Mouse (Mus musculus): ENCODE measurements around the gene Ccl28. TPM values are rescaled to one million over a fixed set of nuclear protein-coding genes. Genes with fewer than 3 reads are reported as not detected.
"Not testable (repeated sequence)": the region's sequence is repeated elsewhere in the genome, so short reads cannot be mapped to it uniquely, and the experiment has no call there.

Gene Ccl28
- 0.13 and 0.57 TPM in 2 replicates for polyA plus RNA-seq (2015; fragmentation: Nextera tagmentation; extraction: Ambion mirVana)

DNA sequence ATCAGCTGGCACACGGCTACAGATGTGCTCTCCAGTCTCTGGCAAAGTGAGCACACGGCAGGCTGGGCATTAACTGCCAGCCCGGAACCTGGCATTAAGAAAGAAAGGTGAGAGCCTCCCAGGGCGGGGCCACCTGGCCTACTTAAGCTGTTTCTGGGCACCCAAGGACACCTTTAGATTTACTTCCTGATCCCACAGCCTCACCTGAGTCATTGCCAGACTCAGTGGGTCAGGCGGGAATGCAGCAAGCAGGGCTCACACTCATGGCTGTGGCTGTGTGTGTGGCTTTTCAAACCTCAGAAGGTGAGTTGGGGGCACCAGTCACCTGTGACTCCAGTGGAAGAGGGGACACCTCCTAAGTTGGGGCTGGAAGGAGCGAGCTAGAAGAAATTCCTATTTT lies at the start of gene Ccl28:
Gene Ccl28 (plus strand): TSS at position 186 of the 400 bp plus-strand sequence.
- H3K36me3 ChIP-seq, result no peaks in the 10 kb centered on the region
- 86% methylated on average over 6 of the region's 6 CpGs for WGBS
- no peak within 1 kb of the TSS for H3K9ac ChIP-seq (replicated peaks)
- no peaks in the 10 kb centered on the region for H3K4me1 ChIP-seq (replicated peaks)
- ATAC-seq, result no peak
- H3K27ac ChIP-seq, result no peak within 1 kb of the TSS
- H3K9me3 ChIP-seq, result no peaks in the 10 kb centered on the region
- no peak within 1 kb of the TSS for H3K4me3 ChIP-seq (replicated peaks)
- no peaks in the 10 kb centered on the region for H3K27me3 ChIP-seq
- H3K4me2 ChIP-seq (replicated peaks), result no peak within 1 kb of the TSS

DNA sequence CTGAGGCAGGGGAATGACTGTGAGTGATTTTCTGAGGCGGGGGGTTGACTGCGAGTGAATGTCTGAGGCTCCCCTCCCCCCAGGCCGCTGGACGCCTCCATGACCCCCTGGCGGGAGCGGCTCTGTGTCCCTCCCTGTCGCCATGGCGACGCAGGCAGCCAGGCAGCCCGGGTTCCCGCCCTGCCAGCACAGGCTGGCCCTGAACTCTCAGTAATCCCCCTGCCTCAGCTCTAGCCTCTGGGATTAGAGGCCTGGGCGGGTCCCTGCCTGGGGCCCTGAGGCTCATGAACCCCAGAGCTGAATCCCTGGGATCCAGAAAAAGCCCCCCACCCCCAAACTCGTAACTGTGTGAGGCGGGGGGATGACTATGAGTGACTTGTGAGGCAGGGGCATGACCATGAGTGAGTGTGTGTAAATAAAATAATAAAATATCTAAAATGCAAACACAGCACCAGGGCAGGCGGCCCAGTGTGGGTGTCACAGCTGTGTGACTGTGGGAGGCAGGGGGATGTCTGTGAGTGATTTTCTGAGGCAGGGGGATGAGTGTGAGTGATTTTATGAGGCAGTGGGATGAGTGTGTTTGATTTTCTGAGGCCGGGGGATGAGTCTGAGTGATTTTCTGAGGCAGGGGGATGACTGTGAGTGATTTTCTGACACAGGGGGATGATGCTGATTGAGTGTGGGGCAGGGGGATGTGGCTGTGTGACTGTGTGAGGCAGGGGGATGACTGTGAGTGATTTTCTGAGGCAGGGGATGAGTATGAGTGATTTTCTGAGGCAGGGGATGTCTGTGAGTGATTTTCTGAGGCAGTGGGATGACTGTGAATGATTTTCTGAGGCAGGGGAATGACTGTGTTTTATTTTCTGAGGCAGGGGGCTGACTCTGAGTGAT lies 27.1 kb upstream of the Ccl28 start:
- WGBS, result 65% methylated on average over 16 of the region's 16 CpGs
- ATAC-seq, result peak; percentile 92
- not testable (repeated sequence) for H3K4me2 ChIP-seq (replicated peaks); H3K4me3 ChIP-seq (replicated peaks); H3K27me3 ChIP-seq; H3K9ac ChIP-seq (replicated peaks); H3K4me1 ChIP-seq (replicated peaks); H3K36me3 ChIP-seq; H3K27ac ChIP-seq
- peaks cover 21% of the 10 kb centered on the region for H3K9me3 ChIP-seq

DNA sequence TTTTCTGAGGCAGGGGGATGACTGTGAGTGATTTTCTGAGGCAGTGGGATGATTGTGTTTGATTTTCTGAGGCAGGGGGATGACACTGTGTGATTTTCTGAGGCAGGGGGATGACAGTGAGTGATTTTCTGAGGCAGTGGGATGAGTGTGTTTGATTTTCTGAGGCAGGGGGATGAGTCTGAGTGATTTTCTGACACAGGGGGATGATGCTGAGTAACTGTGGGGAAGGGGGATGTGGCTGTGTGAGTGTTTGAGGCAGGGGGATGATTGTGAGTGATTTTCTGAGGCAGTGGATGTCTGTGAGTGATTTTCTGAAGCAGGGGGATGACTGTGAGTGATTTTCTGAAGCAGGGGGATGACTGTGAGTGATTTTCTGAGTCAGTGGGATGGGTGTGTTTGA lies 25.2 kb upstream of the Ccl28 start:
- H3K27ac ChIP-seq; ATAC-seq; H3K4me3 ChIP-seq (replicated peaks); H3K4me1 ChIP-seq (replicated peaks); H3K36me3 ChIP-seq; H3K4me2 ChIP-seq (replicated peaks); H3K27me3 ChIP-seq; H3K9ac ChIP-seq (replicated peaks): not testable (repeated sequence)
- peaks cover 24% of the 10 kb centered on the region for H3K9me3 ChIP-seq

DNA sequence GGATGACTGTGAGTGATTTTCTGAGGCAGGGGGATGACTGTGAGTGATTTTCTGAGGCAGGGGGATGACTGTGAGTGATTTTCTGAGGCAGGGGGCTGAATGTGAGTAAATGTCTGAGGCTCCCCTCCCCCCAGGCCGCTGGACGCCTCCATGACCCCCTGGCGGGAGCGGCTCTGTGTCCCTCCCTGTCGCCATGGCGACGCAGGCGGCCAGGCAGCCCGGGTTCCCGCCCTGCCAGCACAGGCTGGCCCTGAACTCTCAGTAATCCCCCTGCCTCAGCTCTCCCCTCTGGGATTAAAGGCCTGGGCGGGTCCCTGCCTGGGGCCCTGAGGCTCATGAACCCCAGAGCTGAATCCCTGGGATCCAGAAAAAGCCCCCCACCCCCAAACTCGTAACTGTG lies 24.6 kb upstream of the Ccl28 start:
- H3K4me3 ChIP-seq (replicated peaks), result not testable (repeated sequence)

DNA sequence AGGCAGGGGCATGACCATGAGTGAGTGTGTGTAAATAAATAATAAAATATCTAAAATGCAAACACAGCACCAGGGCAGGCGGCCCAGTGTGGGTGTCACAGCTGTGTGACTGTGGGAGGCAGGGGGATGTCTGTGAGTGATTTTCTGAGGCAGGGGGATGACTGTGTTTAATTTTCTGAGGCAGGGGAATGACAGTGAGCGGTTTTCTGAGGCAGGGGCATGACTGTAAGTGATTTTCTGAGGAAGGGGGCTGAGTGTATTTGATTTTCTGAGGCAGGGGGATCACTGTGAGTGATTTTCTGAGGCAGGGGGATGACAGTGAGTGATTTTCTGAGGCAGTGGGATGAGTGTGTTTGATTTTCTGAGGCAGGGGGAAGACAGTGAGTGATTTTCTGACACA lies 24.1 kb upstream of the Ccl28 start:
- H3K36me3 ChIP-seq; H3K9ac ChIP-seq (replicated peaks); H3K4me2 ChIP-seq (replicated peaks); H3K4me1 ChIP-seq (replicated peaks); H3K4me3 ChIP-seq (replicated peaks); ATAC-seq; H3K27ac ChIP-seq; H3K27me3 ChIP-seq: not testable (repeated sequence)
- H3K9me3 ChIP-seq, result peaks cover 32% of the 10 kb centered on the region
- WGBS, result 71% methylated on average over 2 of the region's 2 CpGs

More for the DNA sequence above, 24.6 kb upstream of the Ccl28 start:
- not testable (repeated sequence) for H3K4me1 ChIP-seq (replicated peaks); H3K27me3 ChIP-seq; H3K27ac ChIP-seq; ATAC-seq; H3K9ac ChIP-seq (replicated peaks); H3K36me3 ChIP-seq; H3K4me2 ChIP-seq (replicated peaks)
- H3K9me3 ChIP-seq, result peaks cover 29% of the 10 kb centered on the region
- 76% methylated on average over 12 of the region's 12 CpGs for WGBS

DNA sequence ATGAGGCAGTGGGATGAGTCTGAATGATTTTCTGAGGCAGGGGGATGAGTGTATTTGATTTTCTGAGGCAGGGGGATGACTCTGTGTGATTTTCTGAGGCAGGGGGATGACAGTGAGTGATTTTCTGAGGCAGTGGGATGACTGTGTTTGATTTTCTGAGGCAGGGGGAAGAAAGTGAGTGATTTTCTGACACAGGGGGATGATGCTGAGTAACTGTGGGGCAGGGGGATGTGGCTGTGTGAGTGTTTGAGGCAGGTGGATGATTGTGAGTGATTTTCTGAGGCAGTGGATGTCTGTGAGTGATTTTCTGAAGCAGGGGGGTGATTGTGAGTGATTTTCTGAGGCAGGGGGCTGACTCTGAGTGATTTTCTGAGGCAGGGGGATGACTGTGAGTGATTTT lies 23.5 kb upstream of the Ccl28 start:
- H3K9me3 ChIP-seq, result peaks cover 36% of the 10 kb centered on the region
- H3K27ac ChIP-seq; ATAC-seq; H3K4me3 ChIP-seq (replicated peaks); H3K36me3 ChIP-seq; H3K9ac ChIP-seq (replicated peaks); H3K27me3 ChIP-seq; H3K4me1 ChIP-seq (replicated peaks); H3K4me2 ChIP-seq (replicated peaks): not testable (repeated sequence)

DNA sequence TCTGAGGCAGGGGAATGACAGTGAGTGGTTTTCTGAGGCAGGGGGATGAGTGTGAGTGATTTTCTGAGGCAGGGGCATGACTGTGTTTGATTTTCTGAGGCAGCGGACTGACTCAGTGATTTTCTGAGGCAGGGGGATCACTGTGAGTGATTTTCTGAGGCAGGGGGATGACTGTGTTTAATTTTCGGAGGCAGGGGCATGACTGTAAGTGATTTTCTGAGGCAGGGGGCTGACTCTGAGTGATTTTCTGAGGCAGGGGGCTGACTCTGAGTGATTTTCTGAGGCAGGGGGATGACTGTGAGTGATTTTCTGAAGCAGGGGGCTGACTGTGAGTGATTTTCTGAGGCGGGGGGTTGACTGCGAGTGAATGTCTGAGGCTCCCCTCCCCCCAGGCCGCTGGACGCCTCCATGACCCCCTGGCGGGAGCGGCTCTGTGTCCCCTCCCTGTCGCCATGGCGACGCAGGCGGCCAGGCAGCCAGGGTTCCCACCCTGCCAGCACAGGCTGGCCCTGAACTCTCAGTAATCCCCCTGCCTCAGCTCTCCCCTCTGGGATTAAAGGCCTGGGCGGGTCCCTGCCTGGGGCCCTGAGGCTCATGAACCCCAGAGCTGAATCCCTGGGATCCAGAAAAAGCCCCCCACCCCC lies 20.8 kb upstream of the Ccl28 start:
- H3K4me3 ChIP-seq (replicated peaks); H3K27ac ChIP-seq; H3K27me3 ChIP-seq; H3K4me1 ChIP-seq (replicated peaks); ATAC-seq; H3K9ac ChIP-seq (replicated peaks); H3K36me3 ChIP-seq; H3K4me2 ChIP-seq (replicated peaks): not testable (repeated sequence)
- H3K9me3 ChIP-seq, result peaks cover 23% of the 10 kb centered on the region
- 46% methylated on average over 13 of the region's 13 CpGs for WGBS

DNA sequence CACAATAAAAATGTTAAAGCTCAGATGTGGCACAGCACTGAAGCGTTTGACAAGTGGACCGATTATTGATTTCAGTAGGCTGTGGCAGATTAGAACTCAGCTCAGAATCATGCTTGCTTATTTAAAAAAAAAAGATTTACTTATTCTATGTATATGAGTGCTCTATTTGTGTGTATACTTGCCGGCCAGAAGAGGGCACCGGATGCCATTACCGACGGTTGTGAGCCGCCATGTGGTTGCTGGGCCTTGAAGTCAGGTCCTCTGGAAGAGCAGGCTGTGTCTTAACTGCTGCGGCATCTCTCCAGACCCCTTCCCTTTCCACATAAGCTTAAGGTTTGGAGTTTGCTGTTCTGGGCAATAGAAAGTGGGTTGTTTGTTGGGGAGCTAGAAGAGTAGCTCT lies 19.7 kb upstream of the Ccl28 start:
- H3K4me3 ChIP-seq (replicated peaks); H3K36me3 ChIP-seq; H3K27me3 ChIP-seq; H3K4me2 ChIP-seq (replicated peaks); H3K27ac ChIP-seq; H3K4me1 ChIP-seq (replicated peaks); H3K9ac ChIP-seq (replicated peaks): not testable (repeated sequence)
- peaks cover 17% of the 10 kb centered on the region for H3K9me3 ChIP-seq
- 0 out of 2 replicates have a peak, but pooled peaks have one; percentile 32 for ATAC-seq
- 96% methylated on average over 8 of the region's 8 CpGs for WGBS

DNA sequence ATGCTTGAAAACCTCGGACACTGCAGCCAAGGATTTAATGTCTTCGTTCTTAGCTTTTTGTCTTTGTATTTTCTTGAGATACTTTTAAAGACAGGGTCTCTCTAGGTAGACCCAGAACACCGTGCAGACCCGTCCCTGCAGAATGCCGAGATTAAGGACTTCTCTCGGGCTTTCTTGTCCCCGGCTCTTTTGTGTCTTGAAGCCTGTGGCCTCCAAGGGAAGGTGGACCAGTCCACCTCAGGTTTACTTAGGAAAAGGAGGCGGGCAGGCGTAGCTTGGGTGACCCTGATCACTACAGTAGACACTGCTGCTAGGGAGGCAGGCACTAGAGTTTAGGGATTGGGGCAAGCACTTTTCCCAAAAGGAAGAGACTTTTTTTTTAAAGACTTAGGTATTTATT lies 19.3 kb upstream of the Ccl28 start:
- H3K4me3 ChIP-seq (replicated peaks); H3K27ac ChIP-seq; H3K4me1 ChIP-seq (replicated peaks); H3K36me3 ChIP-seq; H3K27me3 ChIP-seq; H3K9ac ChIP-seq (replicated peaks); H3K4me2 ChIP-seq (replicated peaks): not testable (repeated sequence)
- ATAC-seq, result peak; percentile 22
- peaks cover 15% of the 10 kb centered on the region for H3K9me3 ChIP-seq
- 91% methylated on average over 8 of the region's 9 CpGs for WGBS

DNA sequence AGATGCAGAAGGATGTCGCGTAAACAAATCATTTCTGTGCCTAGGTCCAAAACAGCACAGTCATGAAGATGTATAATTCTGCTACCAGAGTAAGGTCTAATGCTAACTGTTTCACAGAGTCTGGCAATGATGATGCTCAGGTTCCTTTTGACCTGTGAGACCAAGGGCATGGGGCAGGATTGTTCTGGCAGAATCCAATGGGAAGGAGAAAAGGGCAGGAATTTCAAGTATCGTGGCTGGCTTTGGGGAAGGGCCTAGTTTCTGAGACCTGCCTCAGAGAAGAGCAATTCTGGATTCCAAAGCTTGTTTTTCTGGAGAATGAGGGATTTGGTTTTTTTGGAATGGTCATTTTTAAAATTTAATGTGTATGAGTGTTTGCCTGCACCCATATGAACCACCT lies 4.8 kb upstream of the Ccl28 start:
- Histone ChIP-seq H3K4me2 (replicated peaks) (no peak overlapping the region), H3K9me3 (no peaks in the 10 kb centered on the region), H3K9ac (replicated peaks) (no peak overlapping the region), H3K27me3 (no peaks in the 10 kb centered on the region), H3K36me3 (no peaks in the 10 kb centered on the region), H3K4me1 (replicated peaks) (no peaks in the 10 kb centered on the region), H3K4me3 (replicated peaks) (no peak overlapping the region), H3K27ac (no peak overlapping the region)
- no peak for ATAC-seq
- 98% methylated on average over 3 of the region's 3 CpGs for WGBS

DNA sequence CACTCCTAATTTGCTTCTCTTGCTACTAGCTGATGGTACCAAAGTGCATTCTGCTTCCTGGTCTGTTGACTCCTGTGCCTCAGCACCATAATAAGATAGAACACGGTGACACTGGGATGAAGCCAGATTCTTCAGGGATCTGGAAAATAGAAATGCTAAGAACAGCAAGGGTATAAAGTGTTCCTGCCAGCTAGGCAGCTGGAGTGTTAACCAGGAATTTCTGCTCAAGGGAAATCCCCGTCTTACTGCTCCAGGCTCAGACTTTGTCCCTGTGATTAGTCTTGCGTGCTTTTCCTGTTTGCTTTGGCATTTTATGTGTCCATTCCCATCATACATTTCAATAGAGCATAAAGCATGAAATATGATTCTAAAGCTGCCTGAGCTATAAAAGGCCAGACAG lies 3.9 kb upstream of the Ccl28 start:
- ATAC-seq, result no peak
- H3K27me3 ChIP-seq, result no peaks in the 10 kb centered on the region
- no peak overlapping the region for H3K9ac ChIP-seq (replicated peaks)
- no peaks in the 10 kb centered on the region for H3K4me1 ChIP-seq (replicated peaks)
- no peak overlapping the region for H3K4me3 ChIP-seq (replicated peaks)
- H3K36me3 ChIP-seq, result no peaks in the 10 kb centered on the region
- no peak overlapping the region for H3K4me2 ChIP-seq (replicated peaks)
- H3K27ac ChIP-seq, result no peak overlapping the region
- 82% methylated on average over 3 of the region's 3 CpGs for WGBS
- no peaks in the 10 kb centered on the region for H3K9me3 ChIP-seq

DNA sequence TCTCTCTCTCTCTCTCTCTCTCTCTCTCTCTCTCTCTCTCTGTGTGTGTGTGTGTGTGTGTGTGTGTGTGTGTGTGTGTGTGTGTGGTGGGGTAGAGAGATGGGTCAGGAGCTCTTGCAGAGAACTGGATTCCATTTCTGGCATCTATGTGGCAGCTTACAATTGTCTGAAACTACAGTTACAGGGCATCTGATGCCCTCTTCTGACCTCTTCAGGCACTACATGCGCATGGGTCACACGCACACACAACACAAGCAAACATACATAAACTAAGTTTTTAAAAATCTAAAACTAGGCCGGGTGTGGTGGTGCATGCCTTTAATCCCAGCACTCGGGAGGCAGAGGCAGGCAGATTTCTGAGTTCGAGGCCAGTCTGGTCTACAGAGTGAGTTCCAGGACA lies 2.3 kb downstream of the Ccl28 start:
- not testable (repeated sequence) for ATAC-seq; H3K4me2 ChIP-seq (replicated peaks); H3K27me3 ChIP-seq; H3K9ac ChIP-seq (replicated peaks); H3K27ac ChIP-seq; H3K9me3 ChIP-seq; H3K4me1 ChIP-seq (replicated peaks); H3K36me3 ChIP-seq; H3K4me3 ChIP-seq (replicated peaks)
- WGBS, result 82% methylated on average over 5 of the region's 5 CpGs

Data from midbrain, embryonic 13.5 days (tissue).